Mouse (Mus musculus) megakaryocyte-erythroid progenitor cell, adult 5-6 weeks (primary cell): ENCODE results near the gene Gemin8. TPM values are rescaled to one million over a fixed set of nuclear protein-coding genes. Genes with fewer than 3 reads are reported as not detected.

ENCODE experiments used
- ATAC-seq: replicated peaks from 2 replicates; pipeline ENCODE4 v1.8.0; 2016; ENCODE audit warnings: mild to moderate bottlenecking, inconsistent platforms; ENCODE audit not compliant: severe bottlenecking, poor library complexity, low FRiP score, low TSS enrichment
- total RNA-seq, 2 experiments: library from RNA; stranded (forward) in 1 of 2; stranded (reverse) in 1 of 2; fragments of 200-1000, 215-1000 nt in 1 of 2; fragments of >200 nt in 1 of 2; fragmentation: Nextera tagmentation in 1 of 2; gene quantifications; 2 replicates each; pipeline ENCODE4 v1.2.3; 2014 to 2017

Gemin8 gene
- total RNA-seq (2014; fragmentation: Nextera tagmentation) (29.1 and 30.3 TPM in 2 replicates), total RNA-seq (2017) (26.6 and 31.8 TPM in 2 replicates)

- ATAC-seq, result peak; percentile 92
Measured at GRCm38 (mm10) chrX:166169892-166170799, at the start of gene Gemin8. Gemin8 (plus strand) TSS chrX:166170454.

- no peak for ATAC-seq
Measured at GRCm38 (mm10) chrX:166147158-166147846, 23.0 kb upstream of the Gemin8 start.

- ATAC-seq, result 0 out of 2 replicates have a peak, but pooled peaks have one; percentile 55
Measured at GRCm38 (mm10) chrX:166162773-166163172, 7.5 kb upstream of the Gemin8 start.

GRCm38 (mm10) chrX:166167307-166167706 lies 2.9 kb upstream of the Gemin8 start:
- ATAC-seq, result no peak

GRCm38 (mm10) chrX:166167923-166168322 lies 2.3 kb upstream of the Gemin8 start:
- peak; percentile 7; the same call in 1 of the 2 replicates for ATAC-seq

GRCm38 (mm10) chrX:166170800-166171738 lies 815 bp downstream of the Gemin8 start:
- ATAC-seq, result peak; percentile 32

- no peak for ATAC-seq
Measured at GRCm38 (mm10) chrX:166172041-166172440, 1.8 kb downstream of the Gemin8 start.

GRCm38 (mm10) chrX:166172661-166173060 lies 2.4 kb downstream of the Gemin8 start:
- ATAC-seq, result no peak

GRCm38 (mm10) chrX:166173796-166174195 lies 3.5 kb downstream of the Gemin8 start:
- ATAC-seq, result no peak

GRCm38 (mm10) chrX:166177929-166178328 lies 7.7 kb downstream of the Gemin8 start:
- ATAC-seq, result no peak

- ATAC-seq, result no peak
Measured at GRCm38 (mm10) chrX:166183094-166183493, 12.8 kb downstream of the Gemin8 start.

- ATAC-seq, result no peak
Measured at GRCm38 (mm10) chrX:166185327-166185913, 15.2 kb downstream of the Gemin8 start.

GRCm38 (mm10) chrX:166187803-166188202 lies 17.5 kb downstream of the Gemin8 start:
- ATAC-seq, result no peak

- peak; percentile 86 for ATAC-seq
Measured at GRCm38 (mm10) chrX:166196327-166196726, 26.1 kb downstream of the Gemin8 start.

- no peak for ATAC-seq
Measured at GRCm38 (mm10) chrX:166198266-166198665, 28.0 kb downstream of the Gemin8 start.

- ATAC-seq, result peak; percentile 55; the same call in 1 of the 2 replicates
Measured at GRCm38 (mm10) chrX:166199812-166200211, 29.6 kb downstream of the Gemin8 start.

GRCm38 (mm10) chrX:166214576-166214975 lies 44.3 kb downstream of the Gemin8 start:
- ATAC-seq, result no peak

GRCm38 (mm10) chrX:166216248-166216647 lies 46.0 kb downstream of the Gemin8 start:
- no peak for ATAC-seq

GRCm38 (mm10) chrX:166216720-166217119 lies 46.5 kb downstream of the Gemin8 start:
- ATAC-seq, result no peak
